Mouse (Mus musculus) liver, postnatal 0 days (tissue): Measurements from ENCODE around the gene Lmod1. TPM values are rescaled to one million over a fixed set of nuclear protein-coding genes. Genes with fewer than 3 reads are reported as not detected.

Source experiments
- ATAC-seq: fragments of 200-750 bp; cut with Nextera tagmentation; 2 replicates; pipeline ENCODE4 v1.8.0; 2017; ENCODE audit warnings: mild to moderate bottlenecking, moderate library complexity
- DNase-seq: peaks from one replicate; pipeline ENCODE4 v3.0.0-alpha.2; 2016
- H3K27ac ChIP-seq: fragments of 300-500 bp; sonication (generic); 2 replicates; pipeline ENCODE4 v1.5.1; 2014; ENCODE audit warnings: antibody characterized with exemption, moderate library complexity, mild to moderate bottlenecking, low read depth
- H3K27me3 ChIP-seq: fragments of 300-500 bp; sonication (generic); 2 replicates; pipeline ENCODE4 v1.6.1; 2014; ENCODE audit warnings: low read length, control low read depth, mixed read lengths; ENCODE audit not compliant: insufficient read depth
- H3K36me3 ChIP-seq: fragments of 300-500 bp; sonication (generic); replicated peaks from 2 replicates; pipeline ENCODE4 v1.6.1; 2014; ENCODE audit warnings: mild to moderate bottlenecking, control low read depth, low read length, moderate library complexity, mixed read lengths; ENCODE audit not compliant: insufficient read depth
- H3K4me1 ChIP-seq: fragments of 300-500 bp; sonication (generic); 2 replicates; pipeline ENCODE4 v1.6.1; 2014; ENCODE audit warnings: antibody characterized with exemption, mild to moderate bottlenecking, control low read depth; ENCODE audit not compliant: insufficient read depth
- H3K4me2 ChIP-seq: fragments of 300-500 bp; sonication (generic); 2 replicates; pipeline ENCODE4 v1.6.1; 2014; ENCODE audit warnings: low read depth, mild to moderate bottlenecking, low read length, moderate library complexity, mixed read lengths
- H3K4me3 ChIP-seq: fragments of 300-500 bp; sonication (generic); 2 replicates; pipeline ENCODE4 v1.5.1; 2014; ENCODE audit warnings: low read depth, low read length
- H3K9ac ChIP-seq: fragments of 300-500 bp; sonication (generic); replicated peaks from 2 replicates; pipeline ENCODE4 v1.6.1; 2014; ENCODE audit warnings: mild to moderate bottlenecking, moderate library complexity
- H3K9me3 ChIP-seq: fragments of 300-500 bp; sonication (generic); 2 replicates; pipeline ENCODE4 v1.6.1; 2016; ENCODE audit warnings: mild to moderate bottlenecking, control low read depth, low read length, mixed read lengths
- CTCF ChIP-seq: sonication (generic); IDR thresholded peaks from 2 replicates; pipeline ENCODE4 v1.5.1; 2016; ENCODE audit warnings: antibody characterized with exemption, low read depth
- EP300 ChIP-seq: IDR thresholded peaks from 2 replicates; pipeline ENCODE4 v1.6.1; 2016; ENCODE audit warnings: antibody characterized with exemption, low read depth, mild to moderate bottlenecking
- WGBS: fragments of 180-500 bp; shearing (Covaris S2); extraction: QIAGEN DNeasy Blood & Tissue Kit; methylation state at CpG from one replicate; pipeline ENCODE4 v1.1.7; 2014; ENCODE audit not compliant: insufficient replicate concordance; 5-methylcytosine and 5-hydroxymethylcytosine counted together
- polyA plus RNA-seq: library from polyadenylated mRNA; unstranded; fragments of >200 nt; fragmentation: Nextera tagmentation; extraction: Ambion mirVana; gene quantifications from 2 replicates; pipeline ENCODE4 v1.2.1, GENCODE M21; 2015

Gene Lmod1
- polyA plus RNA-seq, 1 experiment from 2014 or later: 0.14 TPM

DNA sequence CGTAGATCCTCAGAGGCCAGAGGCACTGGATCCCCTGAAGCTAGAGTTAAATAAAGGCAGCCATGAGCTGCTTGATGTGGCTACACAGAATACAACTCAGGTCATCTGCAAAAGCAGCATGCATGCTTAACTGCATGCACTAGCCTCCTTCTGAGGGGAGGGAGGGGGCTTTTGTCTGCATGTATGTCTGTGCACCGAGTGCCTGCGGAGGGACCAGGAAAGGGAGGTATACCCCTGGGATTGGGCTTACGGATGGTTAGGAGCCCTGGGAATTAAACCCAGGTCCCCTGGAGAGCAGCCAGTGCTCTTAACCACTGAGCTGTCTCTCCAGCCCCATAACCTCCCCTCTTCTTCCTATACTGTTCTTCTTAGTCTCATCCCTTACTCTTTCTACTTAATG lies 87.5 kb downstream of the Lmod1 start:
- H3K4me1 ChIP-seq: no peaks in the 10 kb centered on the region
- DNase-seq (no peak), ATAC-seq (no peak)
- H3K9me3 ChIP-seq: no peaks in the 10 kb centered on the region
- TF ChIP-seq EP300: no peak
- TF ChIP-seq CTCF: no peak
- 85% methylated on average over 4 of the region's 4 CpGs for WGBS
- no peak overlapping the region for H3K9ac ChIP-seq
- H3K4me3 ChIP-seq: no peak overlapping the region
- H3K36me3 ChIP-seq: peaks cover 67% of the 10 kb centered on the region
- H3K27ac ChIP-seq: no peak overlapping the region
- no peaks in the 10 kb centered on the region for H3K27me3 ChIP-seq
- no peak overlapping the region for H3K4me2 ChIP-seq

DNA sequence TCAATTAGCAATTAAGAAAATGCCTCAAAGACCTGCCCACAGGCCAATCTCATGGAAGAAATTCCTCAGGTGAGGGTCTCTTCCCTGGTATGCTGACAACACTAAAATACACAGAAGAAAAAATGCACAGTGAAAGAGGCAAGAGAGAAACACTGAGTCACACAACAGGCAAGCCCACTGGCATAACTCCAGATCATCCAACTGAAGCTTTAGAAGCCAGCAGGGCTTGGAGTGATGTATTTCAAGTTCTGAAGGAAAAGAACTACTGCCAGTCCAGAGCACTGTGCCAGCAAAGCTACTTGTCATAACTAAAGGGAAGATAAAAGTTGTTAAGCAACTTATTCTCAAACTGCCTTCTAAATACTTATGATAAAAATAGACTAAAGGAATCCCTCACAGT lies 89.4 kb downstream of the Lmod1 start:
- Histone ChIP-seq H3K36me3 (peaks cover 69% of the 10 kb centered on the region), H3K27ac (no peak overlapping the region), H3K9ac (no peak overlapping the region), H3K4me3 (no peak overlapping the region), H3K4me2 (no peak overlapping the region), H3K9me3 (no peaks in the 10 kb centered on the region), H3K4me1 (no peaks in the 10 kb centered on the region), H3K27me3 (no peaks in the 10 kb centered on the region)
- no peak for DNase-seq
- no peak for ATAC-seq
- TF ChIP-seq CTCF: no peak
- no peak for TF ChIP-seq EP300

Other genes with a start within 250 kb of the Lmod1 start
- gene Lgr6, start 219.5 kb upstream of the Lmod1 start, polyA plus RNA-seq: 0.06 and 0.32 TPM in 2 replicates
- 5.4 and 6.7 TPM in 2 replicates for gene Ptpn7, start 192.1 kb upstream of the Lmod1 start, polyA plus RNA-seq
- 11.3 and 12.5 TPM in 2 replicates for gene Arl8a, start 178.0 kb upstream of the Lmod1 start, polyA plus RNA-seq
- gene Gpr37l1, start 157.1 kb upstream of the Lmod1 start, polyA plus RNA-seq: not detected in 2 replicates
- 0.59 and 0.67 TPM in 2 replicates for gene Elf3, start 66.2 kb upstream of the Lmod1 start, polyA plus RNA-seq
- gene Rnpep, start 40.7 kb upstream of the Lmod1 start, polyA plus RNA-seq: 20.0 TPM in 2 replicates
- 122 and 124 TPM in 2 replicates for gene Timm17a, start 11.0 kb upstream of the Lmod1 start, polyA plus RNA-seq
- 1.5 and 1.8 TPM in 2 replicates for gene Shisa4, start 50.4 kb downstream of the Lmod1 start, polyA plus RNA-seq
- 10.2 and 12.1 TPM in 2 replicates for gene Ipo9, start 105.7 kb downstream of the Lmod1 start, polyA plus RNA-seq